8 mouse cellular contexts compared by ENCODE assay signal in the genomic region with DNA sequence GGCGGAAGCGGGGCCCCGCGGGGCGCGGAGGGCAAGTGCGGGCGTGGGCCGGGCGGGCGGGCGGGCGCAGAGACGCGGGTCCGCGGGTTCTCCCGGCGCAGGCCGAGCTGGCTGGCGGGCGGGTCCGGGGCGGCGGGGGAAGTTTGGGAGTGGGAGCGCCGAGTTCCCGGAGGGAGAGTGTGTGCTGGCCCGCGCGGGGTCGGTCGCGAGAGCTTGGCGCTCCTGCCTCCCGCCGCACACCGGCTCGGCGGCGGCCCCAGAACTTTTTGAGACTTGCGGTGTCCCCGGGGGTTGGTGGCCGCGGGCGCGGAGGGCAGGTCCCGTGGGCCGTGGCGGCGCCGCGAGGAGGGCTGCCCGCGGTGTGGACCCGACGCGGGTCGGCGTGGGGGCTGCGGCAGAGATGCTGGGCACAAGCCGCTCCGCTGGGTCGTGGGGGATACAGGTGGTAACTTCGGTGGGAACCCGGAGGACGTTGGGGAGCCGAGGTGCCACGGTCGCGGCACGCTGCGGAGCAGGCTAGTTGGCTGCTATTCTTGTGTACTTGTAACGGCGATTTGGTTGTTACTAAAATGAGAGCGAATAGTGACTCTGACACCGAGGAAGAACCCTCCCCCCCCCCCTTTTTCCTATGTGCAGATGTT. TPM values are rescaled to one million over a fixed set of nuclear protein-coding genes. Genes with fewer than 3 reads are reported as not detected.
A peak's percentile ranks its signal among the peaks of the same experiment; 100 is the strongest.
DNase-seq lines count a peak whose midpoint lies in the region; ATAC-seq and TF ChIP-seq lines count a peak whose summit lies in the region.

No protein-coding gene starts in this region.

- H3K4me1 ChIP-seq in bone marrow, adult 2 months (ENCODE audit: control insufficient read depth, insufficient read depth, low read length), result no peaks in the 10 kb centered on the region
- peaks cover 17% of the 10 kb centered on the region for H3K4me1 ChIP-seq in forebrain, embryonic 14.5 days (ENCODE audit: control insufficient read depth, insufficient read depth, low read length)
- peaks cover 33% of the 10 kb centered on the region for H3K4me1 ChIP-seq in hindbrain, embryonic 15.5 days (replicated peaks)
- H3K4me1 ChIP-seq in stomach, embryonic 15.5 days, result peaks cover 7% of the 10 kb centered on the region

- H3K9ac ChIP-seq in forebrain, embryonic 14.5 days (ENCODE audit: low read length), result peak overlapping the region; percentile 85
- H3K9ac ChIP-seq in hindbrain, embryonic 15.5 days, result peak overlapping the region; percentile 67
- H3K9ac ChIP-seq in stomach, embryonic 15.5 days, result peak overlapping the region; percentile 66

- no peak for ATAC-seq in CD4-positive, CD25-positive, alpha-beta regulatory T cell, adult 4 months
- no peak for ATAC-seq in forebrain, embryonic 14.5 days
- no peak for ATAC-seq in hindbrain, embryonic 15.5 days (ENCODE audit: low FRiP score, low read depth)
- ATAC-seq in stomach, embryonic 15.5 days (ENCODE audit: insufficient read depth, low FRiP score, low read depth), result no peak

- DNase-seq in CD4-positive, CD25-positive, alpha-beta regulatory T cell, adult 2 months (ENCODE audit: low read depth, low spot score), result peak; percentile 54
- DNase-seq in forebrain, embryonic 14.5 days (ENCODE audit: low spot score), result peak; percentile 43
- peak; percentile 70 for DNase-seq in liver
- peak; percentile 60 for DNase-seq in naive thymus-derived CD4-positive, alpha-beta T cell, adult 2 months (ENCODE audit: low read depth)

- peak; percentile 41; the same call in 1 of the 2 replicates for TF ChIP-seq POLR2A in bone marrow, adult 2 months (IDR thresholded peaks at IDR 0.05; ENCODE audit: borderline replicate concordance, control insufficient read depth, low read depth, low read length)

- no peak for TF ChIP-seq CTCF in bone marrow, adult 2 months (IDR thresholded peaks at IDR 0.05; ENCODE audit: control insufficient read depth, insufficient read depth, low read length)

- H3K27ac ChIP-seq in bone marrow, adult 2 months (ENCODE audit: control insufficient read depth, insufficient read depth, low read depth, low read length, poor library complexity), result peak overlapping the region; percentile 72
- H3K27ac ChIP-seq in forebrain, embryonic 14.5 days (ENCODE audit: low read depth, low read length), result peak overlapping the region; percentile 96
- H3K27ac ChIP-seq in hindbrain, embryonic 15.5 days (replicated peaks), result peak overlapping the region; percentile 98
- peak overlapping the region; percentile 95 for H3K27ac ChIP-seq in stomach, embryonic 15.5 days

- H3K4me3 ChIP-seq in bone marrow, adult 2 months (replicated peaks; ENCODE audit: control insufficient read depth, low read depth, low read length), result peak overlapping the region; percentile 64
- peak overlapping the region; percentile 94 for H3K4me3 ChIP-seq in forebrain, embryonic 14.5 days (ENCODE audit: low read depth, low read length)
- peak overlapping the region; percentile 79 for H3K4me3 ChIP-seq in hindbrain, embryonic 15.5 days
- peak overlapping the region; percentile 88 for H3K4me3 ChIP-seq in stomach, embryonic 15.5 days (replicated peaks)

- H3K36me3 ChIP-seq in forebrain, embryonic 14.5 days (ENCODE audit: control insufficient read depth, insufficient read depth, low read length), result no peaks in the 10 kb centered on the region
- H3K36me3 ChIP-seq in hindbrain, embryonic 15.5 days, result no peaks in the 10 kb centered on the region
- no peaks in the 10 kb centered on the region for H3K36me3 ChIP-seq in stomach, embryonic 15.5 days

- WGBS in bone marrow, adult 2 months, result under 1% methylated on average over 75 of the region's 77 CpGs
- WGBS in forebrain, embryonic 14.5 days, result under 1% methylated on average over 33 of the region's 77 CpGs
- WGBS in hindbrain, embryonic 15.5 days, result 0% methylated on average over 42 of the region's 77 CpGs
- WGBS in stomach, embryonic 15.5 days, result 0% methylated on average over 60 of the region's 77 CpGs

- H3K4me2 ChIP-seq in forebrain, embryonic 14.5 days (ENCODE audit: low read length), result peak overlapping the region; percentile 85
- H3K4me2 ChIP-seq in hindbrain, embryonic 15.5 days, result peak overlapping the region; percentile 79
- H3K4me2 ChIP-seq in stomach, embryonic 15.5 days, result peak overlapping the region; percentile 82

- H3K9me3 ChIP-seq in forebrain, embryonic 14.5 days (replicated peaks; ENCODE audit: control insufficient read depth, low read length), result no peaks in the 10 kb centered on the region
- no peaks in the 10 kb centered on the region for H3K9me3 ChIP-seq in hindbrain, embryonic 15.5 days
- H3K9me3 ChIP-seq in stomach, embryonic 15.5 days, result no peaks in the 10 kb centered on the region

- H3K27me3 ChIP-seq in forebrain, embryonic 14.5 days (replicated peaks; ENCODE audit: control insufficient read depth, insufficient read depth, low read length), result no peaks in the 10 kb centered on the region
- H3K27me3 ChIP-seq in hindbrain, embryonic 15.5 days, result no peaks in the 10 kb centered on the region
- H3K27me3 ChIP-seq in stomach, embryonic 15.5 days (replicated peaks), result no peaks in the 10 kb centered on the region

RNA-seq across cellular contexts. Expression of a gene that starts 1.7 kb away (rescaled TPM):
- 100 to 1,000 TPM; 196 to 205 TPM for polyA plus RNA-seq in CD4-positive, CD25-positive, alpha-beta regulatory T cell, adult 4 months (2017; shearing (Covaris generic))
- polyA plus RNA-seq in bone marrow, adult 2 months (2011; ENCODE audit: insufficient read depth, insufficient read length, low replicate concordance, missing spikeins), result 12.8 and 14.8 TPM in 2 replicates
- polyA plus RNA-seq in forebrain, embryonic 14.5 days (2014; fragmentation: Nextera tagmentation; extraction: Ambion mirVana), result 252 and 310 TPM in 2 replicates
- polyA plus RNA-seq in hindbrain, embryonic 15.5 days (2015; fragmentation: Nextera tagmentation; extraction: Ambion mirVana), result 205 and 211 TPM in 2 replicates
- 114 and 121 TPM in 2 replicates for polyA plus RNA-seq in stomach, embryonic 15.5 days (2015; fragmentation: Nextera tagmentation; extraction: Ambion mirVana)
